Mouse (Mus musculus): ENCODE measurements around the gene Matn4. TPM values are rescaled to one million over a fixed set of nuclear protein-coding genes. Genes with fewer than 3 reads are reported as not detected.
A peak's percentile ranks its signal among the peaks of the same experiment; 100 is the strongest.

Matn4 gene
- polyA plus RNA-seq, 1 experiment, result 0.82 TPM

DNA sequence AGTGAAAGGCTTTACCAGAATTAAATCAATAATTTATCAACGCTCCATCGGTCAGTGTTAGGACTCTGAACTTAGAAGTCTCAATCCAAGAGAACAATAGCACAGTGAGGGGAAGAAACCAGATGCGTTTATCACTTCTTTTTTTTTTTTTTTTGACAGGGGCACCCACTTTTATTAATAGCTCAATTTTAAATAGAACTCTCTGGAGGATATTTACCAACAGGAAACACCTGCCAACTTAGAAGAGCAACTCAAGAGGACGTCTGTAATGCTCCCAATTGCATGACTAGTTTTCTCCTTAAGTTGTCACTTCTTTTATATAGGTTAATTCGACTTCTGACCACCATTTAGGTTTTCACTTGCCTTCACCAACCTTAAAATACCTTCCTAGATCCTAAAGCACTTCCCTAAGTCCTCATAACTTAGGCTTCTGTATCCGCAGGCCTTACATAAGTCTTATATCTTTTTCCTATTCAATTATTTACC, 36.3 kb downstream of the Matn4 start:
- no peak overlapping the region for H3K27ac ChIP-seq (ENCODE audit: control insufficient read depth, insufficient read depth, low read length)
- no peak for DNase-seq
- no peak overlapping the region for H3K4me3 ChIP-seq (ENCODE audit: control insufficient read depth, insufficient read depth, low read length)
- no peaks in the 10 kb centered on the region for H3K27me3 ChIP-seq (ENCODE audit: control insufficient read depth, insufficient read depth, low read length)
- no peak for TF ChIP-seq CTCF (IDR thresholded peaks at IDR 0.05; ENCODE audit: borderline replicate concordance, control insufficient read depth, extremely low read depth, insufficient read depth, low read length, poor library complexity)
- no peaks in the 10 kb centered on the region for H3K36me3 ChIP-seq (ENCODE audit: control insufficient read depth, insufficient read depth, low read length)
- 50% methylated on average over 6 of the region's 6 CpGs for whole genome bisulfite sequencing
- H3K4me1 ChIP-seq (replicated peaks; ENCODE audit: control insufficient read depth, insufficient read depth, low read length), result no peaks in the 10 kb centered on the region

DNA sequence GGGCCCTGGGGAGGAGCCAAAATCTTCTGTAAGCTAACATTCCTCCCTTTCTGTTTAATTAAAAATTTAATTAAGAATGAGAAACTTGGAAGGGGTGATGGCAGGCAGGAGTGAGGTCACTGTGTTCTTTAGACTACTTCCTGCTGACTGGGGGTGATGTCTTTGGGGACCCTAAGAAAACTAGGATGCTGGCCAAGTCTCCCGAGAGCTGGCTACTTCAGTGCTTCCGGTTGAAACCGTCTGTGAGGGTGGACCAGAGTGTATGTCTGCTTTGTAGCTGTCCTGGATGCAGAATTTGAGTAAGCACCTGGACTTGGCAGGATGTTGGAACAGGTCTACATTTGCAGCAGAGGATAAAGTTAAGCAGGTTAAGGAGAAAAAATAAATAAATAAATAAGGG, 38.0 kb downstream of the Matn4 start:
- no peaks in the 10 kb centered on the region for H3K4me1 ChIP-seq (replicated peaks; ENCODE audit: control insufficient read depth, insufficient read depth, low read length)
- no peaks in the 10 kb centered on the region for H3K36me3 ChIP-seq (ENCODE audit: control insufficient read depth, insufficient read depth, low read length)
- no peaks in the 10 kb centered on the region for H3K27me3 ChIP-seq (ENCODE audit: control insufficient read depth, insufficient read depth, low read length)
- no peak for DNase-seq
- WGBS, result 79% methylated on average over 3 of the region's 3 CpGs
- TF ChIP-seq CTCF (IDR thresholded peaks at IDR 0.05; ENCODE audit: borderline replicate concordance, control insufficient read depth, extremely low read depth, insufficient read depth, low read length, poor library complexity) (no peak), POLR2A (IDR thresholded peaks at IDR 0.05; ENCODE audit: control insufficient read depth, extremely low read depth, insufficient read depth, low read length, poor library complexity) (no peak)
- no peak overlapping the region for H3K4me3 ChIP-seq (ENCODE audit: control insufficient read depth, insufficient read depth, low read length)
- H3K27ac ChIP-seq (ENCODE audit: control insufficient read depth, insufficient read depth, low read length), result no peak overlapping the region

GRCm38 (mm10) chr2:164360974-164361657, 43.8 kb downstream of the Matn4 start:
- WGBS, result 40% methylated on average over 13 of the region's 13 CpGs
- no peak overlapping the region for H3K27ac ChIP-seq (ENCODE audit: control insufficient read depth, insufficient read depth, low read length)
- peaks cover 3% of the 10 kb centered on the region; the same call in 1 of the 2 replicates for H3K4me1 ChIP-seq (replicated peaks; ENCODE audit: control insufficient read depth, insufficient read depth, low read length)
- no peaks in the 10 kb centered on the region for H3K27me3 ChIP-seq (ENCODE audit: control insufficient read depth, insufficient read depth, low read length)
- TF ChIP-seq POLR2A (IDR thresholded peaks at IDR 0.05; ENCODE audit: control insufficient read depth, extremely low read depth, insufficient read depth, low read length, poor library complexity), result no peak
- DNase-seq, result no peak
- no peaks in the 10 kb centered on the region for H3K36me3 ChIP-seq (ENCODE audit: control insufficient read depth, insufficient read depth, low read length)
- H3K4me3 ChIP-seq (ENCODE audit: control insufficient read depth, insufficient read depth, low read length), result no peak overlapping the region

DNA sequence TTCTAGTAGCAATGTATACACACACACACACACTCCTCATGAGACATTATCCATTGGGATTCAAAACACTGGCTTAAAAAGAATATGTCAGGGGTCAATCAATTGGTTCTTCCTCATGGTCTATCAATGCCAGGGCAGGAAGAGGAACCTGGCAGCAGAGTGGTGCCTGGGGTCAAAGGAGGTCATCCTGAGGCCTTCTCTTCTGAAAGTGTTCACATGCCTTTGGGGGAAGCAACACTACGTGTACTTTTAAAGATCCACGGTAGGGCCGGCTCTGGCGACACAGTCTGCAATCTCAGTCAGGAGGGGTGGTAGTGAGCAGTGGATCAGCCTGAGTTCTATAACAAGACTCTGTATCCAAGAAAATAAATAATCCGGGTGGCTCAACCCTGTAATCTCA, 45.3 kb downstream of the Matn4 start:
- Histone ChIP-seq H3K4me3 (ENCODE audit: control insufficient read depth, insufficient read depth, low read length) (no peak overlapping the region), H3K4me1 (replicated peaks; ENCODE audit: control insufficient read depth, insufficient read depth, low read length) (peaks cover 3% of the 10 kb centered on the region; the same call in 1 of the 2 replicates), H3K27ac (ENCODE audit: control insufficient read depth, insufficient read depth, low read length) (no peak overlapping the region), H3K27me3 (ENCODE audit: control insufficient read depth, insufficient read depth, low read length) (no peaks in the 10 kb centered on the region), H3K36me3 (ENCODE audit: control insufficient read depth, insufficient read depth, low read length) (no peaks in the 10 kb centered on the region)
- no peak for DNase-seq
- TF ChIP-seq CTCF (IDR thresholded peaks at IDR 0.05; ENCODE audit: borderline replicate concordance, control insufficient read depth, extremely low read depth, insufficient read depth, low read length, poor library complexity) (no peak), POLR2A (IDR thresholded peaks at IDR 0.05; ENCODE audit: control insufficient read depth, extremely low read depth, insufficient read depth, low read length, poor library complexity) (no peak)
- 78% methylated on average over 5 of the region's 5 CpGs for WGBS

DNA sequence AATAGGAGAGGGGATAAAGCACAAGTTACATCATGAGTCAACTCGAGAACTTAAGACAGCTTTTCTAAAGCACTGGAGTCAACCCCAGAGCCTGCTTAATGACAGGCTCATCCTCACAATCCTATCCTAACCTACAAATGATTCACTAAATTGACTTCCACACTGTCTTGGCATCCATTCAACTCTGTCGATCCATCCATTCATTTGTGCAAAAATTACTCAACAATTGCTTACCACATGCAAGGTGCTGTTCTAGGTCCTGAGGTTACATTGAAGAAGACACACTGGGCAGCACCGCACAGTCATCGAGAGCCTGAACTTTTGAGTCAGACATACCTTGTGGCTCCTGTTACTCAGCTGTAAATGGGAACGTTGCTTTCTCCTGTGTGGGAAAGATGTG, 45.9 kb downstream of the Matn4 start:
- no peaks in the 10 kb centered on the region for H3K27me3 ChIP-seq (ENCODE audit: control insufficient read depth, insufficient read depth, low read length)
- peaks cover 3% of the 10 kb centered on the region; the same call in 1 of the 2 replicates for H3K4me1 ChIP-seq (replicated peaks; ENCODE audit: control insufficient read depth, insufficient read depth, low read length)
- no peak for TF ChIP-seq CTCF (IDR thresholded peaks at IDR 0.05; ENCODE audit: borderline replicate concordance, control insufficient read depth, extremely low read depth, insufficient read depth, low read length, poor library complexity)
- TF ChIP-seq POLR2A (IDR thresholded peaks at IDR 0.05; ENCODE audit: control insufficient read depth, extremely low read depth, insufficient read depth, low read length, poor library complexity), result no peak
- no peak overlapping the region for H3K4me3 ChIP-seq (ENCODE audit: control insufficient read depth, insufficient read depth, low read length)
- WGBS, result 90% methylated on average over 5 of the region's 5 CpGs
- DNase-seq, result no peak
- H3K27ac ChIP-seq (ENCODE audit: control insufficient read depth, insufficient read depth, low read length), result no peak overlapping the region
- H3K36me3 ChIP-seq (ENCODE audit: control insufficient read depth, insufficient read depth, low read length), result no peaks in the 10 kb centered on the region

GRCm38 (mm10) chr2:164358373-164358772, 46.6 kb downstream of the Matn4 start:
- Histone ChIP-seq H3K4me3 (ENCODE audit: control insufficient read depth, insufficient read depth, low read length) (no peak overlapping the region), H3K27ac (ENCODE audit: control insufficient read depth, insufficient read depth, low read length) (no peak overlapping the region), H3K4me1 (replicated peaks; ENCODE audit: control insufficient read depth, insufficient read depth, low read length) (peaks cover 3% of the 10 kb centered on the region; the same call in 1 of the 2 replicates), H3K27me3 (ENCODE audit: control insufficient read depth, insufficient read depth, low read length) (no peaks in the 10 kb centered on the region), H3K36me3 (ENCODE audit: control insufficient read depth, insufficient read depth, low read length) (no peaks in the 10 kb centered on the region)
- peak; percentile 18 for DNase-seq
- 85% methylated on average over 3 of the region's 3 CpGs for WGBS
- TF ChIP-seq POLR2A (IDR thresholded peaks at IDR 0.05; ENCODE audit: control insufficient read depth, extremely low read depth, insufficient read depth, low read length, poor library complexity), result no peak
- no peak for TF ChIP-seq CTCF (IDR thresholded peaks at IDR 0.05; ENCODE audit: borderline replicate concordance, control insufficient read depth, extremely low read depth, insufficient read depth, low read length, poor library complexity)
